Mouse (Mus musculus) embryonic facial prominence, embryonic 12.5 days (tissue): Measurements from ENCODE around the gene Sf1. TPM values are rescaled to one million over a fixed set of nuclear protein-coding genes. Genes with fewer than 3 reads are reported as not detected.

ENCODE experiments used
- microRNA-seq: library from miRNA; unstranded; fragments of <30 nt; microRNA quantifications from one replicate; pipeline ENCODE4, GENCODE M21; 2017
- polyA plus RNA-seq: library from polyadenylated mRNA; unstranded; fragments of >200 nt; fragmentation: Nextera tagmentation; extraction: Ambion mirVana; gene quantifications from 2 replicates; pipeline ENCODE4 v1.2.1, GENCODE M21; 2016

Sf1 gene
- polyA plus RNA-seq, 1 experiment from 2014 or later, result 159 TPM

Small RNA genes lying within 50 kb of the gene (microRNA-seq; reads per million reads assigned to microRNA genes)
- gene Mir6989, result not detected

Other genes starting within 250 kb of the Sf1 start
- gene Sac3d1, start 245.0 kb upstream of the Sf1 start, polyA plus RNA-seq, result 55.6 and 58.8 TPM in 2 replicates
- gene Snx15, start 235.4 kb upstream of the Sf1 start, polyA plus RNA-seq, result 33.6 and 35.8 TPM in 2 replicates
- gene Batf2, start 222.7 kb upstream of the Sf1 start, polyA plus RNA-seq, result not detected in 2 replicates
- 100 and 102 TPM in 2 replicates for gene Arl2, start 222.1 kb upstream of the Sf1 start, polyA plus RNA-seq
- not detected in 2 replicates for gene Majin, start 179.3 kb upstream of the Sf1 start, polyA plus RNA-seq
- gene Gpha2, start 137.3 kb upstream of the Sf1 start, polyA plus RNA-seq, result 2.3 and 3.1 TPM in 2 replicates
- 34.5 and 40.1 TPM in 2 replicates for gene Ppp2r5b, start 127.8 kb upstream of the Sf1 start, polyA plus RNA-seq
- 11.7 and 12.0 TPM in 2 replicates for gene Atg2a, start 122.0 kb upstream of the Sf1 start, polyA plus RNA-seq
- 76.6 and 77.6 TPM in 2 replicates for gene Ehd1, start 87.0 kb upstream of the Sf1 start, polyA plus RNA-seq
- gene Cdc42bpg, start 57.2 kb upstream of the Sf1 start, polyA plus RNA-seq, result 0.65 and 0.95 TPM in 2 replicates
- 107 and 111 TPM in 2 replicates for gene Men1, start 28.7 kb upstream of the Sf1 start, polyA plus RNA-seq
- gene Map4k2, start 22.6 kb upstream of the Sf1 start, polyA plus RNA-seq, result 15.6 and 16.8 TPM in 2 replicates
- 3.5 and 6.0 TPM in 2 replicates for gene Pygm, start 20.7 kb downstream of the Sf1 start, polyA plus RNA-seq
- gene Rasgrp2, start 35.6 kb downstream of the Sf1 start, polyA plus RNA-seq, result 24.5 and 30.9 TPM in 2 replicates
- gene Nrxn2, start 55.0 kb downstream of the Sf1 start, polyA plus RNA-seq, result 2.8 and 4.9 TPM in 2 replicates
- not detected in 2 replicates for gene Slc22a12, start 179.3 kb downstream of the Sf1 start, polyA plus RNA-seq